Mouse (Mus musculus): ENCODE data around the gene Swi5. TPM values are rescaled to one million over a fixed set of nuclear protein-coding genes. Genes with fewer than 3 reads are reported as not detected.

Swi5 gene
- polyA plus RNA-seq, 1 experiment from 2014 or later = 415 TPM

GRCm38 (mm10) chr2:32258887-32259533 lies 28.9 kb downstream of the Swi5 start:
- Histone ChIP-seq H3K9ac (ENCODE audit: low read depth, low read length) (peak overlapping the region; percentile 86), H3K4me2 (ENCODE audit: low read length) (peak overlapping the region; percentile 71), H3K36me3 (ENCODE audit: control insufficient read depth, insufficient read depth, low read length) (peaks cover 23% of the 10 kb centered on the region), H3K27ac (ENCODE audit: low read length) (no peak overlapping the region), H3K9me3 (replicated peaks; ENCODE audit: control insufficient read depth, low read length, poor library complexity, severe bottlenecking) (no peaks in the 10 kb centered on the region), H3K4me3 (ENCODE audit: low read depth, low read length) (peak overlapping the region; percentile 89), H3K4me1 (ENCODE audit: control insufficient read depth, insufficient read depth, low read length) (peaks cover 8% of the 10 kb centered on the region), H3K27me3 (ENCODE audit: control insufficient read depth, insufficient read depth, low read depth, low read length) (no peaks in the 10 kb centered on the region)
- 0 out of 2 replicates have a peak, but pooled peaks have one; percentile 5 for ATAC-seq
- 57% methylated on average over 6 of the region's 6 CpGs for WGBS

DNA sequence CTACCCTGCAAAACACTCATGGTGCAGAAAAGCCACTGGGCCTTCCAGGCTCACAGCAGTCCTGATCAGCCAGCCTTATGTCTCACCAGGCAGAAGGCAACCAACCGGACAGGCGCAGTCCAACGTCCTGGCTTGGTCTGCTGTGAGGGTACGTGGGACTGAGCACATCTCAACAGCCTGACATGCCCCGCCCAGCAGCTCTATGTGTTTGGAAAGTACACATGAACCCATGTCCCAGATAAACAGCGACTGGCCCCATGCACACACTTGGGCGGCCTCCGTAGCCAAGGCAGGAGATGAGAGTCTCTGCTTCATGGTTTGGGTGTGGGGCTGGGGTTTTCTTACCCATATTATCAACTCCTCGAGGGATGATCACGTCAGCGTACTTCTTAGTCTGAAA lies 31.6 kb downstream of the Swi5 start:
- Histone ChIP-seq H3K4me1 (ENCODE audit: control insufficient read depth, insufficient read depth, low read length) (peaks cover 8% of the 10 kb centered on the region), H3K27ac (ENCODE audit: low read length) (no peak overlapping the region), H3K36me3 (ENCODE audit: control insufficient read depth, insufficient read depth, low read length) (peaks cover 38% of the 10 kb centered on the region), H3K9me3 (replicated peaks; ENCODE audit: control insufficient read depth, low read length, poor library complexity, severe bottlenecking) (no peaks in the 10 kb centered on the region), H3K9ac (ENCODE audit: low read depth, low read length) (no peak overlapping the region), H3K27me3 (ENCODE audit: control insufficient read depth, insufficient read depth, low read depth, low read length) (no peaks in the 10 kb centered on the region), H3K4me2 (ENCODE audit: low read length) (no peak overlapping the region), H3K4me3 (ENCODE audit: low read depth, low read length) (no peak overlapping the region)
- ATAC-seq = no peak
- WGBS = 93% methylated on average over 11 of the region's 11 CpGs

DNA sequence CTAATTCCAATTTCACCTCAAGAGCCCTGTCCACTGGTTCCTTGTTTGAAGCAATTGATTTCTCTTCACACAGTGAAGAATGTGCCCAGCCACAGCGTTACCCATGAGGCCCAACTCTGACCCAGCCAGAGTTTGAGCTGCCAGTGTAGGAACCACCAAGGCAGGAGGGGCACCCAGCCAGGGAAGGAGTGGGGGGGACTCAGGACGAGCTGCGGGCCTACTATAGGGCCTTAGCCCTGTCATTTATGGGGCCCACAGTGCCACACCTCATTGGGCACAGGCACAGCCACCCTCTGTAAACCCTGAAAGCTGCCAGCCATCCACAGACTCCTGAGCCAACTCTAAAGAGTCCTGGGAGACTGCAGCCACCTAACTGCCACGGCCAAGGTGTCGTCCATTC lies 33.3 kb downstream of the Swi5 start:
- Histone ChIP-seq H3K4me2 (ENCODE audit: low read length) (no peak overlapping the region), H3K27me3 (ENCODE audit: control insufficient read depth, insufficient read depth, low read depth, low read length) (no peaks in the 10 kb centered on the region), H3K9me3 (replicated peaks; ENCODE audit: control insufficient read depth, low read length, poor library complexity, severe bottlenecking) (no peaks in the 10 kb centered on the region), H3K36me3 (ENCODE audit: control insufficient read depth, insufficient read depth, low read length) (peaks cover 44% of the 10 kb centered on the region), H3K4me1 (ENCODE audit: control insufficient read depth, insufficient read depth, low read length) (peaks cover 8% of the 10 kb centered on the region), H3K27ac (ENCODE audit: low read length) (no peak overlapping the region), H3K4me3 (ENCODE audit: low read depth, low read length) (no peak overlapping the region), H3K9ac (ENCODE audit: low read depth, low read length) (no peak overlapping the region)
- ATAC-seq = no peak
- 90% methylated on average over 5 of the region's 5 CpGs for WGBS

DNA sequence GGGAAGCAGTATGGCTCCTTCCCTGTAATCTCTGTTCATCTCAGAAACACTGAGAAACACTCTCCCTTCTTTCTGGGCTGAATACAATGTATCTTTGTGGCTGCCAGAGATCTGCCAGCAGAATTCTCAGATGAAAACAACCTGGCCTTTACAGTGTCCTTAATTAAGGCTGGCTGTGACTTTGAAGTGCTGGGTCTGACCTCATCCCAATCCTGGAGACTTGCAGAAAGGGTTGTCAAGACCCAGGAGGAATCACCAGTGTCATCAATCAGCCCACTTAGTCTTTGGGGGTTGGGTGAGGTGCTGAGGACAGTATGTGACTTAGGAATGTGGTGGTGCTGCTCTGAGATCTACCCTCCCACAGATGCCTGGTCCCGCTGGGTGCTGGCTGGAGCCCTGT lies 34.5 kb downstream of the Swi5 start:
- no peak for ATAC-seq
- H3K27me3 ChIP-seq (ENCODE audit: control insufficient read depth, insufficient read depth, low read depth, low read length) = no peaks in the 10 kb centered on the region
- no peak overlapping the region for H3K27ac ChIP-seq (ENCODE audit: low read length)
- H3K9ac ChIP-seq (ENCODE audit: low read depth, low read length) = no peak overlapping the region
- peaks cover 44% of the 10 kb centered on the region for H3K36me3 ChIP-seq (ENCODE audit: control insufficient read depth, insufficient read depth, low read length)
- H3K9me3 ChIP-seq (replicated peaks; ENCODE audit: control insufficient read depth, low read length, poor library complexity, severe bottlenecking) = no peaks in the 10 kb centered on the region
- H3K4me1 ChIP-seq (ENCODE audit: control insufficient read depth, insufficient read depth, low read length) = no peaks in the 10 kb centered on the region
- 100% methylated on average over 1 of the region's 1 CpGs for WGBS
- no peak overlapping the region for H3K4me3 ChIP-seq (ENCODE audit: low read depth, low read length)
- H3K4me2 ChIP-seq (ENCODE audit: low read length) = no peak overlapping the region

DNA sequence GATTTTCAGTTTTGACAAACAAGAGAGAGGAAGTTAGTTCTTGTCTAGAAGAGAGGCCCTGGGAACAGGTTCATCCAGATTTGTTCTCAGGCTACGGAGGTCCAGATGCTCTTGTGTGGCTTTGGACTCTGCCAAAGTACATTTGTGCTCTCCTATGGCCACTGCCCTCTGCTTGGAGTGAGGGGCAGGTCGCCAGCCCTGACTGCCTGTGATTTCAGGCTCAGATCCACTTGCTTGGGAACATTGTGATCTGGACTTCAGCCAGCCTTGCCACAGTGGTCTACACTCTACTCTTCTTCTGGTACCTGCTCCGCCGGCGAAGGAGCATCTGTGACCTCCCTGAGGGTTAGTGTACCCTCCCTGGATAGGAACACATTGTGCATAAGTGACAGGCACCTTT lies 35.2 kb downstream of the Swi5 start:
- Histone ChIP-seq H3K36me3 (ENCODE audit: control insufficient read depth, insufficient read depth, low read length) (peaks cover 48% of the 10 kb centered on the region), H3K27me3 (ENCODE audit: control insufficient read depth, insufficient read depth, low read depth, low read length) (no peaks in the 10 kb centered on the region), H3K4me1 (ENCODE audit: control insufficient read depth, insufficient read depth, low read length) (no peaks in the 10 kb centered on the region), H3K4me2 (ENCODE audit: low read length) (no peak overlapping the region), H3K4me3 (ENCODE audit: low read depth, low read length) (no peak overlapping the region), H3K27ac (ENCODE audit: low read length) (no peak overlapping the region), H3K9ac (ENCODE audit: low read depth, low read length) (no peak overlapping the region), H3K9me3 (replicated peaks; ENCODE audit: control insufficient read depth, low read length, poor library complexity, severe bottlenecking) (no peaks in the 10 kb centered on the region)
- whole genome bisulfite sequencing = 92% methylated on average over 5 of the region's 5 CpGs
- no peak for ATAC-seq

GRCm38 (mm10) chr2:32251791-32252527 lies 35.9 kb downstream of the Swi5 start:
- no peak for ATAC-seq
- Histone ChIP-seq H3K9ac (ENCODE audit: low read depth, low read length) (no peak overlapping the region), H3K36me3 (ENCODE audit: control insufficient read depth, insufficient read depth, low read length) (peaks cover 47% of the 10 kb centered on the region), H3K4me3 (ENCODE audit: low read depth, low read length) (no peak overlapping the region), H3K27ac (ENCODE audit: low read length) (no peak overlapping the region), H3K4me1 (ENCODE audit: control insufficient read depth, insufficient read depth, low read length) (no peaks in the 10 kb centered on the region), H3K4me2 (ENCODE audit: low read length) (no peak overlapping the region), H3K9me3 (replicated peaks; ENCODE audit: control insufficient read depth, low read length, poor library complexity, severe bottlenecking) (no peaks in the 10 kb centered on the region), H3K27me3 (ENCODE audit: control insufficient read depth, insufficient read depth, low read depth, low read length) (no peaks in the 10 kb centered on the region)
- WGBS = 90% methylated on average over 12 of the region's 12 CpGs

- H3K4me2 ChIP-seq (ENCODE audit: low read length) = no peak overlapping the region
- 86% methylated on average over 10 of the region's 10 CpGs for WGBS
- H3K27me3 ChIP-seq (ENCODE audit: control insufficient read depth, insufficient read depth, low read depth, low read length) = no peaks in the 10 kb centered on the region
- H3K4me3 ChIP-seq (ENCODE audit: low read depth, low read length) = no peak overlapping the region
- H3K27ac ChIP-seq (ENCODE audit: low read length) = no peak overlapping the region
- H3K4me1 ChIP-seq (ENCODE audit: control insufficient read depth, insufficient read depth, low read length) = no peaks in the 10 kb centered on the region
- H3K9ac ChIP-seq (ENCODE audit: low read depth, low read length) = no peak overlapping the region
- H3K9me3 ChIP-seq (replicated peaks; ENCODE audit: control insufficient read depth, low read length, poor library complexity, severe bottlenecking) = no peaks in the 10 kb centered on the region
- no peak for ATAC-seq
- peaks cover 35% of the 10 kb centered on the region for H3K36me3 ChIP-seq (ENCODE audit: control insufficient read depth, insufficient read depth, low read length)
Observed at GRCm38 (mm10) chr2:32248377-32249361, 39.2 kb downstream of the Swi5 start.

DNA sequence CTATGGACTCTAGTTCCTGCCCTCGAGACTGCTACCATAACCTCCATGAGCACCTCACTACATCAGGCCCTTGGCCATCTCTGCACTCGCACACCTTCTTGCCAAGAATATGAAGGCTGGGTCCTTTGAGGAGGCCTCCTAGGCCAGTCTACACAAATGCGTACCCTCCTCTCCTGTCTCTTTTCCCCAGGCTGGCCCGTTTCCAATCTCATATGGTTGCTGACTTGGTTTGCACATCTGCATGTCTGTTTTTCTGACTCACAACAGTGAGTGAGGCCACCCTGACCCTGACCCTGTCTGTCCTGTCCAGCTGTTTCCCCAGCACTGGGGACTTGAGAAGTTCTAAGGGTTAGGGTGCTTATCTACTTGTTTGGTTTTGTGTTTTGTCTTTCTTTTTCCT lies 41.1 kb downstream of the Swi5 start:
- H3K9ac ChIP-seq (ENCODE audit: low read depth, low read length) = no peak overlapping the region
- H3K4me3 ChIP-seq (ENCODE audit: low read depth, low read length) = no peak overlapping the region
- no peaks in the 10 kb centered on the region for H3K4me1 ChIP-seq (ENCODE audit: control insufficient read depth, insufficient read depth, low read length)
- H3K9me3 ChIP-seq (replicated peaks; ENCODE audit: control insufficient read depth, low read length, poor library complexity, severe bottlenecking) = no peaks in the 10 kb centered on the region
- no peak for ATAC-seq
- 89% methylated on average over 4 of the region's 4 CpGs for WGBS
- H3K4me2 ChIP-seq (ENCODE audit: low read length) = no peak overlapping the region
- no peak overlapping the region for H3K27ac ChIP-seq (ENCODE audit: low read length)
- H3K27me3 ChIP-seq (ENCODE audit: control insufficient read depth, insufficient read depth, low read depth, low read length) = no peaks in the 10 kb centered on the region
- H3K36me3 ChIP-seq (ENCODE audit: control insufficient read depth, insufficient read depth, low read length) = peaks cover 25% of the 10 kb centered on the region
